Mouse (Mus musculus): ENCODE measurements at regions not wholly inside any gene's neighbourhood (a gene's known extent, or its start where the extent isn't known, plus 50 kb on each side); places are given as distances from the start of the nearest gene placed in this dataset.

GRCm38 (mm10) chr2:81644671-81645070, 408.4 kb upstream of the Zfp804a start:
- DNase-seq, result peak in 1 of 2 experiments; percentile 28

Data from kidney, postnatal 25 days (tissue).